Mouse (Mus musculus) C2C12 (cell line): ENCODE measurements around the gene Prr9.

Source experiments
- CTCF ChIP-seq: IDR thresholded peaks from one replicate; pipeline ENCODE4 v1.5.1; 2011; ENCODE audit not compliant: control insufficient read depth, insufficient read depth, insufficient read length
- MAX ChIP-seq: IDR thresholded peaks from one replicate; pipeline ENCODE4 v1.6.1; 2011; ENCODE audit warnings: mild to moderate bottlenecking, control low read depth

DNA sequence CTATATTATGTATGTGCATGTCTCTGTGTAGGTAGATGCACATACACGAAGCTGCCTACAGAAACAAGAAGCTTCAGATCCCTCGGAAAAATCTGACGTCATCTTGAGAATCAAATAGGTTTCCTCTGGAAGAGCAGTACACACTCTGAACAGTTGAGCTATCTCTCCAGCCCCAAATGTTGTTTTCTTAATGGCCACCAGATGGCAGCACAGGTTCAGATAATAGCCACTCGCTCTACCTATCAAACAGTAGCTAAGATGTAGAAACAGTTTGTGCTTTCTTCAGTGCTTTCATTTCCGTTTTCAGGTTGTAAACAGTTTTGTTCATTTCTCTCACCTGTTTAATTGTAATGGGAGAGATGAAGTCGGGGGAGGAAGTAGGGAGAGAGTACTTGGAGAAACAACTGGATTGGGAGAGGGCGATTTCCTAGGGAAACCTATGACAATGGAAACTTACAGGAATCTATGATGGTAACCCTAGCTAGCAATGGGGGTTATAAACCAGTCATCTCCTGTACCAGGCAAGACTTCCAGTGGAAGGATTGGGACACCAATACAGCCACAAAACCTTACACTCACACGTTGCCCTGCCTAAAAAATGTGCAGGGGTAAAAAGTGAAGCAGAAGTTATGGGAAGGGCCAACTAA lies 27.0 kb upstream of the Prr9 start:
- peak; percentile 27 for TF ChIP-seq CTCF
- TF ChIP-seq MAX, result no peak
